Mouse (Mus musculus): ENCODE measurements around the gene Dip2a. TPM values are rescaled to one million over a fixed set of nuclear protein-coding genes. Genes with fewer than 3 reads are reported as not detected.

Dip2a gene
- polyA plus RNA-seq, 2 experiments, result 8.3 to 32.2 TPM

DNA sequence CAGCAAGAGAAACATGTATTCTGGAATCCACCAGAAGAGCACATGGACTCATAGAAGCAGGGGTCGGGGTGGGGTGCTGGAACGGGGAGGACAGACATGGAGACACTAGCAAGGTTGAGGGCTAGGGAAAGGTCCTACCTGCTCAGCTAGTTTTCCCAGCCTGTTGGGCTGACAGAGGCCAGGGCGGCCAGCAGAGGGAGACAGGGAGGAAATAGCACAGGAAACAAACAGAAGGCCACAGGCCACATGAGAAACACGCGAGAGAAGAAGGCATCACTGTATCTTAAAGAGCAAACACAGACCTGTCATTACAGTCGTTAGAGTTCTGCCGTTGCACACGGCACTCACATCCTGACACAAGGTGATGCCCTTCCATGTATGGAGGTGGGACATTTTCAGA is 73.9 kb downstream of the Dip2a start:
- WGBS, result 51% methylated on average over 8 of the region's 8 CpGs
- no peak overlapping the region for H3K4me3 ChIP-seq (replicated peaks; ENCODE audit: low read length)
- no peak overlapping the region for H3K9ac ChIP-seq (ENCODE audit: low read depth, low read length, severe bottlenecking)
- no peaks in the 10 kb centered on the region for H3K9me3 ChIP-seq (ENCODE audit: control insufficient read depth, low read length)
- no peaks in the 10 kb centered on the region for H3K4me1 ChIP-seq (ENCODE audit: control insufficient read depth, insufficient read depth, low read length)
- H3K27ac ChIP-seq (replicated peaks; ENCODE audit: low read depth, low read length), result no peak overlapping the region
- TF ChIP-seq POLR2A (IDR thresholded peaks at IDR 0.05; ENCODE audit: borderline replicate concordance, extremely low read depth, insufficient read depth, insufficient read length), result no peak
- ATAC-seq (ENCODE audit: low FRiP score, low read depth) (no peak), DNase-seq (ENCODE audit: low spot score) (no peak)
- peaks cover 86% of the 10 kb centered on the region for H3K36me3 ChIP-seq (ENCODE audit: control insufficient read depth, insufficient read depth, low read length)
- no peaks in the 10 kb centered on the region for H3K27me3 ChIP-seq (ENCODE audit: control insufficient read depth, insufficient read depth, low read length)
- no peak overlapping the region for H3K4me2 ChIP-seq (replicated peaks; ENCODE audit: low read depth, low read length, severe bottlenecking)

DNA sequence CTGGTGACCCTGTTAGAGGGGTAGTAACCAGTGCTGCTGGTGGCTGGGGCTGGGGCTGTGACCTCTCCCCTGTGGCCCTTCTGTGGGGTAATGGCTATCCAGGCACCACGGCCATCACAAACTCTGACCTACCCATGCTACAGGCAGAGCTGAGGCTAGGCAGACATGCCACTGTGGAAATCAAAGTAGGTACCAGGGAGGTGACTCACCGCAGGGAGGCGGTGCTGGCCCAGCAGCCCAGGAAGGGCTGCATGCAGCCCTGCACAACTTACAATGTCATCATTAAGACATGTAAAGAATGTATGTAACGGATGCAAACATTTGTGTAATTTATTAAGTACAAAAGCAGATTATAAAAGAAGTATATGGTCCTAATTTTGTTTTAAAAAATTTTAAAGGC is 82.7 kb downstream of the Dip2a start:
- ATAC-seq (ENCODE audit: low FRiP score, low read depth) (no peak), DNase-seq (ENCODE audit: low spot score) (no peak)
- Histone ChIP-seq H3K4me1 (ENCODE audit: control insufficient read depth, insufficient read depth, low read length) (no peaks in the 10 kb centered on the region), H3K4me2 (replicated peaks; ENCODE audit: low read depth, low read length, severe bottlenecking) (no peak overlapping the region), H3K27me3 (ENCODE audit: control insufficient read depth, insufficient read depth, low read length) (no peaks in the 10 kb centered on the region), H3K4me3 (replicated peaks; ENCODE audit: low read length) (no peak overlapping the region), H3K9ac (ENCODE audit: low read depth, low read length, severe bottlenecking) (no peak overlapping the region), H3K36me3 (ENCODE audit: control insufficient read depth, insufficient read depth, low read length) (peaks cover 37% of the 10 kb centered on the region), H3K9me3 (ENCODE audit: control insufficient read depth, low read length) (no peaks in the 10 kb centered on the region), H3K27ac (replicated peaks; ENCODE audit: low read depth, low read length) (no peak overlapping the region)
- TF ChIP-seq POLR2A (IDR thresholded peaks at IDR 0.05; ENCODE audit: borderline replicate concordance, extremely low read depth, insufficient read depth, insufficient read length), result no peak
- WGBS, result 72% methylated on average over 4 of the region's 4 CpGs

GRCm38 (mm10) chr10:76261447-76261846 is 83.6 kb downstream of the Dip2a start:
- Histone ChIP-seq H3K4me2 (replicated peaks; ENCODE audit: low read depth, low read length, severe bottlenecking) (no peak overlapping the region), H3K27me3 (ENCODE audit: control insufficient read depth, insufficient read depth, low read length) (no peaks in the 10 kb centered on the region), H3K4me1 (ENCODE audit: control insufficient read depth, insufficient read depth, low read length) (no peaks in the 10 kb centered on the region), H3K9me3 (ENCODE audit: control insufficient read depth, low read length) (no peaks in the 10 kb centered on the region), H3K36me3 (ENCODE audit: control insufficient read depth, insufficient read depth, low read length) (peaks cover 32% of the 10 kb centered on the region), H3K9ac (ENCODE audit: low read depth, low read length, severe bottlenecking) (no peak overlapping the region), H3K27ac (replicated peaks; ENCODE audit: low read depth, low read length) (no peak overlapping the region), H3K4me3 (replicated peaks; ENCODE audit: low read length) (no peak overlapping the region)
- TF ChIP-seq POLR2A (IDR thresholded peaks at IDR 0.05; ENCODE audit: borderline replicate concordance, extremely low read depth, insufficient read depth, insufficient read length), result no peak
- ATAC-seq (ENCODE audit: low FRiP score, low read depth), result no peak
- WGBS, result 88% methylated on average over 3 of the region's 3 CpGs
- no peak for DNase-seq (ENCODE audit: low spot score)

DNA sequence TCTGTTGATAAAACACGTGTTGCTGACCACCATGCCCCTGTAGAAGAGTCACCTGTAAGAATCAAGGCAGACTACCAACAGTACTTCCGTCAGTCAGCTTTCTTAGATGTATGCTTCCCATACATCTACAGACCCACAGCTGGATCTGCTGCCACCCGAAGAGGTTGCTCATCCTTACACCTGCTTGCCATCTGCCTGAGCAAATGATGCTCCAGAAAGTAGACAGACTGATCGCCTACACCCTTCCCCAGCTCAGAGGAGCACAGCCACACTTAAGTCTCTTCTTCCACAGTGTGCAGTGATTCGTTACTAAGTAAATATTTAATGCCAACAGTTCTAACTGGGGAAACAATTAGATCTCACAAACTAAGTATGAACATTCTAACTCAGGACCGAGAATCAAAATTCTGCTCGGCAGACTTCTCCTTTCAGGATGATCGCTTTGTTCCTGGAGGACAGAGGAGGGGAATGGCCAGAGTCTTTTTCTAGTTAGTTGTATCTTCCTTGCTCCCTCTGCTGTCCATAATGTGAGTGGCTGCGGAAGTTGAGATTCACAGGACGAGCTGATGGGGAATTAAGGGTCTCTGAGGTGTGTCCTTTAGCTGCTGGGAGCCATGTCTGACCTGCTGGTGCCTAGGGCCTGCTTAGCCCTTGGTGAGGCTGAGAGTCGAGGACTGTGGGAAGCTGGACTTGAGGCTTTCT is 84.6 kb downstream of the Dip2a start:
- no peak overlapping the region for H3K4me3 ChIP-seq (replicated peaks; ENCODE audit: low read length)
- no peak for ATAC-seq (ENCODE audit: low FRiP score, low read depth)
- peaks cover 23% of the 10 kb centered on the region for H3K36me3 ChIP-seq (ENCODE audit: control insufficient read depth, insufficient read depth, low read length)
- no peak overlapping the region for H3K27ac ChIP-seq (replicated peaks; ENCODE audit: low read depth, low read length)
- H3K27me3 ChIP-seq (ENCODE audit: control insufficient read depth, insufficient read depth, low read length), result no peaks in the 10 kb centered on the region
- no peak for DNase-seq (ENCODE audit: low spot score)
- TF ChIP-seq POLR2A (IDR thresholded peaks at IDR 0.05; ENCODE audit: borderline replicate concordance, extremely low read depth, insufficient read depth, insufficient read length), result no peak
- no peaks in the 10 kb centered on the region for H3K4me1 ChIP-seq (ENCODE audit: control insufficient read depth, insufficient read depth, low read length)
- no peak overlapping the region for H3K4me2 ChIP-seq (replicated peaks; ENCODE audit: low read depth, low read length, severe bottlenecking)
- 67% methylated on average over 11 of the region's 11 CpGs for WGBS
- no peaks in the 10 kb centered on the region for H3K9me3 ChIP-seq (ENCODE audit: control insufficient read depth, low read length)
- no peak overlapping the region for H3K9ac ChIP-seq (ENCODE audit: low read depth, low read length, severe bottlenecking)

DNA sequence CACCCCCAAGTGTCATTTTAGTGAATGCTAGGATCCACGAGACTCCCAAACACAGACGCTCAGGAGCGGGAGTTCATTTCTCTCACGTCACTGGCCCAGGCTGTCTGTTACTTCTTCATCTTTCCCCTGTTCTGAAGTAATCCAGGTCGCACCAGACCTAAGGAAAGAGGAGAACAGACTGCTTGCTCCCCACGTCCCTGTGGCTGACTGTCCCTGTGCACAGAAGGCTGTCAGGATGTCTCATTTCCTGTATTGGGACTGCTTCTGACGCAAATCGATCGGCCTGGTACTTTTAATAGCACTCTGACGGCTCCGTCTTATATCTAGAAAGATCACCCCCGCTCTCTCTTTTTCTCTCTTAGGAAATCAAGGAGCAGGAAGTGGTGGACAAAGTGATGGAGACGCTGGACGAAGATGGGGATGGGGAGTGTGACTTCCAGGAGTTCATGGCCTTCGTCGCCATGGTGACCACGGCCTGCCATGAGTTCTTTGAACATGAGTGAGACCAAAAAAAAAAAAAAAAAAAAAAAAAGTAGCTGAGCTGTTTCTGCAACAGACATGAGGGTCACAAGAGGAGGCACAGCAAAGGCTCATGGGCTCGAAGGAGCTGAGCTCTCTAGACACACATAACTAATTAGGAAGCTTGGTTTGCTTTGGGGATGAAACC is 85.4 kb downstream of the Dip2a start:
- H3K4me2 ChIP-seq (replicated peaks; ENCODE audit: low read depth, low read length, severe bottlenecking), result no peak overlapping the region
- H3K36me3 ChIP-seq (ENCODE audit: control insufficient read depth, insufficient read depth, low read length), result peaks cover 15% of the 10 kb centered on the region
- H3K27me3 ChIP-seq (ENCODE audit: control insufficient read depth, insufficient read depth, low read length), result no peaks in the 10 kb centered on the region
- H3K9me3 ChIP-seq (ENCODE audit: control insufficient read depth, low read length), result no peaks in the 10 kb centered on the region
- DNase-seq (ENCODE audit: low spot score) (no peak), ATAC-seq (ENCODE audit: low FRiP score, low read depth) (no peak)
- H3K9ac ChIP-seq (ENCODE audit: low read depth, low read length, severe bottlenecking), result no peak overlapping the region
- 61% methylated on average over 18 of the region's 18 CpGs for WGBS
- no peaks in the 10 kb centered on the region for H3K4me1 ChIP-seq (ENCODE audit: control insufficient read depth, insufficient read depth, low read length)
- no peak overlapping the region for H3K4me3 ChIP-seq (replicated peaks; ENCODE audit: low read length)
- H3K27ac ChIP-seq (replicated peaks; ENCODE audit: low read depth, low read length), result no peak overlapping the region
- no peak for TF ChIP-seq POLR2A (IDR thresholded peaks at IDR 0.05; ENCODE audit: borderline replicate concordance, extremely low read depth, insufficient read depth, insufficient read length)

Measured in limb, embryonic 14.5 days (tissue).